Mouse (Mus musculus): ENCODE data around the gene Pon2.

GRCm38 (mm10) chr6:5222080-5222479 is 76.2 kb downstream of the Pon2 start:
- TF ChIP-seq CTCF (IDR thresholded peaks at IDR 0.05; ENCODE audit: low read depth, low read length) (no peak), POLR2A (IDR thresholded peaks at IDR 0.05; ENCODE audit: extremely low read depth, insufficient read depth, low read length) (no peak)
